Mouse (Mus musculus): ENCODE results near the gene Acss1.

Acss1 gene

DNA sequence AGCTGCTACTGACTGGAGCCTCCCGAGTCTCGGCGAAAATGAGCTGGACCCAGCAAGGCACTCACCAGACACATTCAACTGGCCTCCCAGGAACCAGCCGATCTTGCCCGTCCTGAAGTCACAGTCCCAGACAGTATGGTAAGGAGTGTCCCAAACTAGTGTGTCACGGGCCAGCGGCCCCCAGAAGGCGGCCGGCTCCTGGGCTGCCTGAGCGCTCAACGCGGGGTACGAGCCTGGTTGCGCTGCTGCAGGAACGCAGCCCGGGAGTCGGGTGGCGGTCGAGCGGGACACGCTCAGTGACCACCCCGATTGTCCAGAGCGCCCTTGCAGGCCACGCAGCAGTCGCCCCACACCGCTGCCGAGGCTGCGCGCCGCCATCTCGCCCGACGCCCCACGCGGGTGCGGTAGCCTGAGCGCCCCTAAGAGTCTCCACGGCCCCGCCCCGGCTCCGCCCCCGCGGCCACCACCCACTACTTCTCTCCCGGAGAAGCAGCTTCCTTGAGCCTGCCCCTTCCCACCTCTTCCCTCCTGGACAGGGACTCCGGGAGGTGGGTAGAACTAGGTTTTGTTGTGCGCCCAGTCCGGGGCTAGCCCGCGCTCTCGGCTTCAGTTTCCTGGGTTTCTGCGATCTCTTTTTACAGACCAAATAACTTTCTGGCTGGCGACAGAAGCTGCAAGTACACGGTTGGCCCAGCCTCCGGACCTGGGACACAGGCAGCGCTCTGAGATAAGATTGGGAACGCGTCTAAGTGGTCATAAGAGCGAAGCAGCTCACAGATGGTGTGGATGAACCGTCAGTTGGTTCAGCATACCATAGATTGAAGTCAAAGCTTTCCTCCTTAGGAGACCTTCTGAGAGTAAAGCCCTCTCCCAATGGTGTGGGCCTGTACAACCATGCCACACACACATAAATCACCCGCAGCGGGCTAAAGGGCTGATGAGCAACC lies at the start of gene Acss1:
Gene Acss1, minus strand, starts transcription at position 681 of the 947 bp plus-strand sequence.
- peak; percentile 19 to 42 for DNase-seq (ENCODE audit: low read depth in 2 of 2, low spot score in 2 of 2)

DNA sequence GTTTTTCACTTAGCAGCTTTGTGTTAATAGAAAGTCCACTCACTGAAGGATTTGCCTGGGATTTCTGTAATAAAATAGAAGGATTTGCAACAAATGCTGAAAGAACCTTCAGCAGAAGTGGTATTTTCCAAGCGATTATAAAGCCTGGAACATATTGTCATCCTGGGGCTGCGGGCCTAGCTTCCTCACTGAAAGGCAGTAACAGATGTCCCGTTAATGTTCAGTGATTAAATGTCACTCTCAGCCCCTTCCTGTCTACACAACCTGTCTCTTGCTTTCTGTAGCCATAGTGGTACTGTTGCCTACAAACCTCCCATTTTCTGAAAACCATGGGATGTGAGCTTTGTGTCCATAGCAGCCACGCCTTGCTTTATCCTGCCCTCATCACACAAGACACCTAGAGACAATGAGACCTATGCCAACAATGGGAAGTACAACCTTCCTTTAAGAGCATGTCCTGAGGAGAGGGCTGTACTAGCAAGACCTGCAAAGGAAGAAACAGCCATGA lies 43.9 kb upstream of the Acss1 start:
- DNase-seq (ENCODE audit: low read depth in 2 of 2, low spot score in 2 of 2): no peak

DNA sequence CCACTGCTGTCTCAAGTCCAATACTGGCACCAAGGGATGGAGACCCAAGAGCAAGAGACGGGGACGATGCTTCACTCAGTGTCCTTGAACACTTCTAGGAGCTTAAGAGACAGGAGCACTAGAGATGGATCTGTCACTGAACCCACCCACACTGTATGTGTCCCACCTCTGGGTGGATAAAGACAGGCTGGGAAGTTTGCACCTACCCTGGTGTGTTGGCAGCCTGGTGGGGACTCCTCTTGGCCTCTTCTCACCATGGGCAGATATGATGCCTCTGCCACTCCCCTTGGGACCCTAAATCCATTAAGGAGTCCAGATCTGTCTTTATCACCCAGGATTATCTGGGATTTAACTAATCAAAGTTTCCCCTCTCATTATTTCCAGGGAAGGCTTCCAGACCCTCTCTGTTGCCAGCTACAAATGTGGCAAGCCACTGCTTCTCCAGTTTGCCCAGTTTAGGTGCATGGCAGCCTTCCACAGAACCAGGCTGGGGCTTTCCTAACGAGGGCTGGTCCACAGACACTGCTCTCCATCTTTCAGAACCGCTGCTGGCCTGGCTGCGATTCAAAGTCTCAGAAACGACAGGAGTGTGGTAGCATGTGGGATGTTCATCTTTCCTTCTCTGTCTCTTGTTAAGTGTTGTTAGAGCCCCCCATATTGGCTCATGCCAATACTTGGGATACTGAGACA lies 23.3 kb upstream of the Acss1 start:
- DNase-seq (ENCODE audit: low read depth in 2 of 2, low spot score in 2 of 2): no peak

DNA sequence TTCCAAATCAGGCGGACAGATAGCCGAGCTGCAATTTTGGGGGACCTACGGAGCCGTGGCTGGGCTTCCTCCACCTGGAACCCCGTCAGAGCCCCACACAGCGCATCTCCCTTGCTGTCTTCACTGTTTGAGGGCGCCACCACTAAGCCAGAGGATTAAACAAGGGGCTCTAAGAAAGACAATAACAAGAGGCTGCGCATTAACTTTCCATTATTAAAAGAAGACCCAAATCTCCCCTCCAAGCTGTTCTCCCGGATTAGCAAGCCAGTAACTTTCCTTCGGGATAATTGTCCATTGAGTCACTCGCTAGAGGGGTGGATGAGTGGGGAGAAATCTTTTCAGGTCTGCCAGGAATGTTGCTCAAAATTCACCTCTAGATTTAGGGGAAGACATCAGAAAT lies 21.9 kb upstream of the Acss1 start:
- no peak for DNase-seq (ENCODE audit: low read depth in 2 of 2, low spot score in 2 of 2)

DNA sequence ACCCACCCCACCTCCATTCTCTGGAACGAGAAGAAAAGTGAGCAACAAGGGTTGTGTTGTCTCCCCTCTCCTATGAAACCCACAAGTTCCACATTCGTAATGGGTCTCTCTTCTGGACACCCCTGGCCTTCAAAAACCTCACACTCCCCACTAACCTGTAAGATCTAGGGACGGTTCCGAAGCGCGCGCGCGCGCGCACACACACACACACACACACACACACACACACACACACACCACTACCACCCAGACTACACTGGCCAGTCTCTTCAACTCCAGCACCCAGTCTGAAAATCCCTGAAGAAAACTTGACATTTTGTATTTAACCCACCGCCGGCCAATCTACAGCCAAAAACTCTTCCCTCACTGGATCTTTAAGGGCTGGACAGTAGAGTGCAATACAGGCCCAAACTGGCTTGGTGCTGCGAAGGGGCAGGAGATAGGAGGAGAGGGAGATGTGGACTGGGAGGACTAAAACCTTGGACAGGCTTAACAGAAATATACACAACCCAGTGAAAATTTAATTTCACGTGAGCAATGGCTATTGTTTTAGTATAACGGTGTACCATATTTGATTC lies 21.0 kb upstream of the Acss1 start, which contains the start of gene Vsx1:
Gene Vsx1, minus strand, starts transcription at position 138 of the 578 bp plus-strand sequence.
- no peak for DNase-seq (ENCODE audit: low read depth in 2 of 2, low spot score in 2 of 2)

DNA sequence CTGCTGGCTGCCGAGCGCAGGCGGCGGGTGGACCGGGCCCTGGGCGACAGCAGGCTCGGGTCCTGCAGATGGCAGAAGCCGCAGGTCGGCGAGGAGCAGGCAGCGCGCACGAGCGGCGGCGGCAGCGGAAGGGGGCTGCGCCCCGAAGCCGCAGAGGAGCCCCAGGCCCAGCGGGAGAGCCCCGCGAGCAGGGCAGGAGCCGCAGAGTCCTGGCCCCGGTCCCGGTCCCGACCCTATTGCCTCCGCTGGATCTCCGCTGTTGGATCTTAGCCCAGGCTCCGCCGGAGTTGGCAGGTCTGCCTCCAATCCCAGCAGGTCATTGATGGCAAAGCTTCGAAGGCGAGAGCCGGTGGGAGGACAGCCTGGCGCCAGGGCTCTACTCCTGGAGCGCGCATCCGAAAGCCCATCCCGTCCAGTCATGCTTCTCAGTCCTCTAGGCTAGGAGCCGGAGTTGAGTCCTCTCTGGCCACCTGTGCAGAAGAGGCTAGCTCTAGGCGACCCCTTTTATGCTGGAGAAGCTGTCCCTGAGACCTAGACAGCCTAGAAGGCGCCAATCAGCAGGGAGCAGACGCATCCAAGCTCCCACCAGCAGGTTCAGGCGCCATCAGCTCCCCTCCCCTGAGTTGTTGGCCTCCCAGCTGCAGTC lies 20.4 kb upstream of the Acss1 start:
- no peak for DNase-seq (ENCODE audit: low read depth in 2 of 2, low spot score in 2 of 2)

DNA sequence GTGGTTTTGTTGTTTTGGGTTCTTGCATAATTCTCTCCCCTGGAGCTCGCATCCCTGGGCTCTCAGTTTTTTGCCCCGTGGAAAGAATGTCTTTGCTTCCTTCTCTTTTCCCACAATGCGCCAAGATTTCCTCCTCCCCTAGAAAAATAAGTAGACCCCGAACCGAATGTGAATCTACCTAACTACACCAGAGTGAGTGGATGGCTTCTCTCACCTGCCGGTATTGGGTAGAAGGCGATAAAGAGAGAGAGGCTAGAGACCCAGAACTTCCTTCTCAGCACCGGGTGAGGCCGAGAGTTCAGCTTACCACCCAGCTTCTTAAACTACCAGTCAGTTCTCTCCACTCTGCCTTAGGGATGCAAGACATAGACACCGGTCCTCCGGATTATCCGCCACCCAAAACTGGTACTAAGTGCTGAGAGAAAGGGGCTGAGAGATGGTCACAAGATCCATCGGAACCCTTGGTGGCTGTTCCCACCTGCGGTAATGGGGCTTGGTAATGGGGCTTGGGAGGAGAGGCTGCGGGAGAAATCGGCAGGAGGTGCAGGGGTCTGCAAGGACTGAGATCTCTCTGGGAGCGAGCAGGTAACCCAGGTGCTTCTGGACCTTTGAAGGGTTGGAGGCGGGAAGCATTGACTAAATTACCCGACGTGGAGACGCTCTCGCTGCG lies 19.7 kb upstream of the Acss1 start:
- no peak for DNase-seq (ENCODE audit: low read depth in 2 of 2, low spot score in 2 of 2)

DNA sequence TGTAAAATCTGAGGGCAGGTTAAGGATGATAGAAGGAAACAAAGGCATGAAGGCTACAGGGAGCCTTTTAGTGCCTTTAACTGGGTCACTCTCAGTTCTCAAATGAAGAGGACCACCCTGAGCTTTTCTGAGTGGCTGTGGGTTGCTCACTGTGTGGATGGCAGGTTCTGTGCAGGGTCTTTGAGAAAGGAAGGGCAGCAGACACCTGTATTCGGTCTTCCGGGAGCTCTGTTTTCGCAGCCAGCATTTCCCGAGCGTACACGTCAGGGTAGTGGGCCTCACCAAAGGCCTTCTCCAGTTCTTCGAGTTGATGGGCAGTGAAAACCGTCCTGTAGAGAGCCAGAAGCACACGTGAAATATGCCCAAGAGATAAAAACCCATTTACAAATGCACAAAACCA lies 17.1 kb upstream of the Acss1 start:
- DNase-seq (ENCODE audit: low read depth in 2 of 2, low spot score in 2 of 2): no peak

DNA sequence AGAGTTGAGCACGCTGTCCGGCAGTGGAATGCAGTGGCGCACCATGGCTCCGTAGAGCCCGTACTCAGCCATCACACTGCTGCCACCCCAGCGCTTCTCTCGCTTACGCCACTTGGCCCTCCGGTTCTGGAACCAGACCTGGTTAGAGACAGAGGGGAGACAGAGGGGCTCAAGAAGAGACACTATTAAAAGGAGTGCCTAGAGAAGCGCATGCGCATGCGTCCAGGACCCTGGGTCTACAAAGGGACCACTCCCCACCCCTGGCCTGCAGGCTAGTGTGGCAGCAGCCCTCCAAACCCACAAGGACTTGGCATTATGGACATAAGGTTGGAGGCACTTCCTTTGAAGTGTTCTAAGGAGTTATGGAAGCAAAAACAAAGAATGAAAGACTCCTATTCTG lies 16.2 kb upstream of the Acss1 start:
- no peak for DNase-seq (ENCODE audit: low read depth in 2 of 2, low spot score in 2 of 2)

DNA sequence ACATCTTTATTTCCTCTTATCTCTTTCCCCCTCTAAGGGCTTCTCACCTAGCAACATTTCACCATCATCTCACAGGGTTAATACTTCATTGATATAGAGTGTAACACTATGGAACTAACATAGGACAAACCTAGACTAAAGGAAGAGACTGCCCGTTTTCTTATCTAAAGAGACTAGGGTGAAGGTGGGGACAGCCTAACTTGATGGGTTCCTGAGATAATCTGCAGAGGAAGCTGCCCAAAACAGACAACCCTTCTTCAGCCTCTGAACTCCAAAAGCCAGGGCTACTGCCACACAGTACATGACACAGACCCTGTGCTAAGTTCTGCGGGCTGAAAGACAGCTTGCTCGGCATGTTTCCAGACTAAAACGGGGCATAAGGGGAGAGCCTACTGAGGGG lies 13.3 kb upstream of the Acss1 start:
- DNase-seq (ENCODE audit: low read depth in 2 of 2, low spot score in 2 of 2): no peak

DNA sequence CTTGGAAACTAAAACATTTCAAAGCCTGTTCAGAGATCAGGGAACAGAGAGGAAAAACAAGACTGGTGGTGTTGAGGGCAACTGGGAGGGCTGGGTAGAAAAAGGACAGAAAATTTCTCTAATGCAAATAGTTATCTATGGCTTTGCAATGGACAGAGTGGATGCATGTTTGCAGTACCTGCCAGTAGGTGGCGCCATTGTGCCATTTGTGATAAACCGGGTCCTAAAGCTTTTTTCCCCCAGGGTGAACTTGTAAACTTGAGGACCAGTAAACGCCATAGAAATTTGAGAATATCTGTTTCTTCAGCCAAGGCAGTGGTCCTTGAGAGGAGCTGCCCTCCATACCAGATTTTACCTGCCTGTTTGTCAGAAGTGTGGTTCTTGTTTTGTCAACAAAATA lies 10.1 kb upstream of the Acss1 start:
- peak; percentile 74 to 75 for DNase-seq (ENCODE audit: low read depth in 2 of 2, low spot score in 2 of 2)

DNA sequence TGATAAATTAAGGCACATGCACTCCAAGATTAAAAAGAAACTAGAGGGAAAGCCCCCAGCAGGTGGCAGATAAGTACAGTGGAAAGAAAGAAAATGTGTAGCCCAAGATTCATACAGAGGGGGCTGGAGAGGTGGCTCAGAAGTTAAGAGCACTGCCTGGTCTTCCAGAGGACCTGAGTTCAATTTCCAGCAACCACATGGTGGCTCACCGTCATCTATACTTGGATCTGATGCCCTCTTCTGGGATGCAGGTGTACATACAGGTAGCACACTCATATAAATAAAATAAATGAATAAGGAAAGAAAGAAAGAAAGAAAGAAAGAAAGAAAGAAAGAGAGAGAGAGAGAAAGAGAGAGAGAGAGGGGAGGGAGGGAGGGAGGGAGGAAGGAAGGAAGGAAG lies 7.2 kb upstream of the Acss1 start:
- DNase-seq (ENCODE audit: low read depth in 2 of 2, low spot score in 2 of 2): no peak

DNA sequence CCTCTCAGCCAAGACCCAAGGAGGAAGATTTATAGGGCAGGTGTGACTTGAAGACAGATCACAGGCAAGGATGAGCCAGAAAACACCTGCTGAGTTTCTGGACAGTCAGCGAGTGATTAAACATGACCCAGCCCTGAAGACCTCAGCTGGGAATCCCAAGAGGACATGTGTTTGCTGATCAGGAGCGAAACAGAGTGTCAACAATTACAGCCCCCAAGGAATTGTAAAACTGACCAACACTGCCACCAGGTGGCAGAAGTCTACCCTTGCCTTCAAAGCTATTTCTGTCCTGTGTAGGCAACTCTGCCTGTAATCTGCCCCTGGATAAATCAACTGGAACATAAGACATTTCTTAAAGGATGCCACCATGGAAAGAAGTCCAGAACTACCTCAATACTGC lies 6.6 kb upstream of the Acss1 start:
- peak; percentile 51 to 63 for DNase-seq (ENCODE audit: low read depth in 2 of 2, low spot score in 2 of 2)

DNA sequence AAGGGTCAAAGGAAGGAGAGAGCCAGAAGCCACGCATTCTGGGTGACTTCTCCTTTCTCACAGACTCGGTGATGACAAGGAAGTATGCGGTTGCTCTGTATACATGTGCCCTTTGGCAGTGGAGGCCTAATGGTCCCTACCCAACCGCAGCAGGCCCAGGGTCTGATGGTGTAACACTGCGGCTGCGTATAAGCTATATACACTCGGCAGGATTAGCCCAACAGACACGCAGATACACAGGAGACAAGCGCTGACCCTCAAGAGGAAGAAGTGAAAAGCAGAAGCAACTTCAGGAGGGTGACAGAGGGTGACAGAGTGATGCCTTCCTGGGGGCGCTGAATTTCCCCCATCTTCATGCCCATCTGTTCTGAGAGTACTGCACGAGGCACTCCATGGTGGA lies 5.6 kb upstream of the Acss1 start:
- DNase-seq (ENCODE audit: low read depth in 2 of 2, low spot score in 2 of 2): no peak

DNA sequence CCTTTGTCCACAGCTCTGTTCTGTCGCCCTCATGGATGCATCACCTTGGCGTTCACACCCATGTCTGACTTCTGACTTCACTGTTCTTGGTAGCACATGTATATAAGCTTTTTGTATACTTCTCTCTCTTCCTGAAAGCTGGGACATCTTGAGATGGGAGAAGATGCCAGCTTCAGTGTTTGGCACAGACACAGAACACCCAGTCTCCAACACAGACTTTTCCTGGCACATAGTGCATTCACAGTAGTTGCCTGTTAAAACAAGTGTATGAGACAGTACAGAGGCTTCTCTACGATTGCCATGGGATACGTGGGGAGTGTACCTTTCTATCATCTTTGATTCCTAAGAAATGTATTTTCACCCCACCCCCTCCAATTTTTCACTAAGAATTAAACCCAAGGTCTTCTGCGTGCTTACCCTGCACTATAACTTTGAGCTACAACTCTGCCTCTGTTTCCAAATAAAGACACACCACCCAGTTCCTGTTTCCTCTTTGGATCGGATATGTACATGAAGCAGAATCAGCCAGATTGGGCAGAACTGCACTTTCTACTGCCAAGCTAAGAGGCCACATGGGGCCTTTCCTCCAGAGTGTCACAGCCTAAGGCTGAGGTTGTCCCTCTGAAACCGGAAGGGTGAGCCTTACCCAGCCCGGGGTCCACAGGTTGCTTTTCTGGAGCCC lies 3.5 kb upstream of the Acss1 start:
- no peak for DNase-seq (ENCODE audit: low read depth in 2 of 2, low spot score in 2 of 2)

DNA sequence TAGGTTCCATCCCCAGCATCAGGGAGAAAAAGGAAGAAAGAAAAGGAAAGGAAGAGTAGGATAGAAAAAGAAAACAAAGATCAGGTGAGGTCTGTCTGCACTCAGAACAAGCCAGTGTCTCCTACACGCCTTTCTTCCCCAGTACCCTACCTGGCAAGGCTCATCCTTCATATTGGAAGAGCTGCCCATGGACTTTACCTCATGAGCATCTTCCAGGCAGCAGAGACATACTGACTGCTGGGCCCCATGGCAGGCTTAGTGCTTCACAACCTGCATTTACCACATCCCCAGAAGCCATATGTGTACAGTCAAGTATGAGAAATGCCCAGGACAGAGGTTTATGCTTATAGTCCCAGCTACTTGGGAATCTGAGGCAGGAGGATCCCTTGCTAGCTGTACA lies 2.6 kb upstream of the Acss1 start:
- no peak for DNase-seq (ENCODE audit: low read depth in 2 of 2, low spot score in 2 of 2)

DNA sequence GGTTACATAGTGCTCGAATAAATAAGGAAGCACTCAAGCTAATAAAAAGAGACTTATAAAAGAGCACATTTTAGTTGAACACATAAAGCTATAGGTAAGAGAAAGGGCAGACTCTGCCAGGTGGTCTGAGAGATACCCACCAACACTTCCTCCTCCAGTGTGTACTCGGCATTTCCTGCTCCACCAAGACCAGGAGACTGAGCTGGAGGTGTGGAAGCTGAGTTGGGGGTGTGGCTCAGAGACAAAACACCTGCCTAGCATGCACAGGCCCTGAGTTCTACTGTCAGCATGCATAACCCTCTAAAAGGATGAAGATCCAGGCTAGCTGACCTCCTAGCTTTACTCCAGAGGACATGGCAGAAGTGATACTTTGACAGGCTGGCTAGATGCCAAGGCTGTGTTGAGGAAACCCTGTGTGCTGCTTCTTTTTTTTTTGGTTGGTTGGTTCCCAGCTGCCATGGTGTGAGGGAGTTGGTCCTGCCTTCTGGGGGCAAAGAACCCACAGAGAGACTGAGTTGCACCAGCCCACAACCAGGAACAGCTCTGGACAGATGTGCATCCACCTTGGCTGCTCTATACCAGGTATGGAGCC lies 1.2 kb upstream of the Acss1 start:
- no peak for DNase-seq (ENCODE audit: low read depth in 2 of 2, low spot score in 2 of 2)

DNA sequence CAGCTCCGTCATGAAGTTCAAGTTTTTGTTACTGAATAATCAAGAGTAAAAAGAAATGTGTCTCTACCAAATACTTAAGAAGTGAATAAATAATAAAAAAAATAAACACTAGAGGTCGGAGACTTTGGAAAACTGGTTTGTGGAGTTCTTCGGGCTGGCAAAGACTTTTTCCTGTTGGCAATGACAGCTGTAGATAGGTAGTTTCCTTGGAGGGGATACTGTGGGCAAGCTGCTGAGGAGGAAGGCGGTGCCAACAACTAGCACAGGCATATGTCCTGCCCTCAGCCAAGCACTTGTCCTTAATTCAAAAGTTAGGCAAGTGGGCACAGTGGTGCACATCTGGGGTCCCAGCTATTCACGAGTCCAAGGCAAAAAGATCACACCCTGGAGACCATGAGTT lies 656 bp upstream of the Acss1 start:
- DNase-seq (ENCODE audit: low read depth in 2 of 2, low spot score in 2 of 2): no peak

DNA sequence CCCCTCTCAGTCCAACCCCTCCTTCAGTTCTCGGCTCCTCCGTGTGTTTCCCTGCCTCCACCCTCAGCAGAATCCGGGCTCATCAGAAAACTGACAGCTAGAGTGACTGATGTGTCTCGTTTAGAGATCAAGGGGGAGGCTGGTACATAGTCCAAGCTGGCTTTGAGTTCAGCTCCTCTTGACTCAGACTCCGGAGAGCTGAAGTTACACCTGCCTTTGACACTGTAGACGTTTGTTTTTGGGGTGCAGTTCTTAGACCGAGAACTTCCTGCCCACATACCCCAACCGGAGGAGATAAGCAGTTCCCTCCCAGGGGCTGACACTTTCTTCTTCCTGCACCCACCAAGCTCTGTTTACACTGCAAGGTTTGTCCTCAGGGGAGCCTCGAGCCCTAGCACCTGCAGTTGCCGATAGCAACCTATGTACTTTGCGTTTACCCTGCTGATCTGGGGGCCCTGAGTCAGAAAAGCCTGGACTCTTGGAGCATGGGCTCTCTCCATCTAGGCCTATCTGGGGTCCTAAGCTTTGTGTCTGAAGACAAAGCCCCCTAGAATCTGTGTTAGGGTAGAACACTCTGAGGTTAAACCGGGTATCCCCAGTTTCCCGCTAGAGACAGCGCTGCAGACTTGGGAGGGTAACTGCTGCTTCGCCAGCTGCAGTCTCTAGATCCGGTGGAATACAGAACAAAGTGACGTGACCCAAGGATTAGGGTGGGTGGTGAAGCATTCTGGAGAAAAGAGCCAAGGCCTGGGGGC lies 1.1 kb downstream of the Acss1 start:
- peak; percentile 78 to 79 for DNase-seq (ENCODE audit: low read depth in 2 of 2, low spot score in 2 of 2)

All from CD8-positive naive resting alpha-beta T cell, adult 2 months (primary cell).